Mouse (Mus musculus): ENCODE results near the gene Mrpl34.
"Not testable (repeated sequence)": the region's sequence is repeated elsewhere in the genome, so short reads cannot be mapped to it uniquely, and the experiment has no call there.

The Mrpl34 gene

DNA sequence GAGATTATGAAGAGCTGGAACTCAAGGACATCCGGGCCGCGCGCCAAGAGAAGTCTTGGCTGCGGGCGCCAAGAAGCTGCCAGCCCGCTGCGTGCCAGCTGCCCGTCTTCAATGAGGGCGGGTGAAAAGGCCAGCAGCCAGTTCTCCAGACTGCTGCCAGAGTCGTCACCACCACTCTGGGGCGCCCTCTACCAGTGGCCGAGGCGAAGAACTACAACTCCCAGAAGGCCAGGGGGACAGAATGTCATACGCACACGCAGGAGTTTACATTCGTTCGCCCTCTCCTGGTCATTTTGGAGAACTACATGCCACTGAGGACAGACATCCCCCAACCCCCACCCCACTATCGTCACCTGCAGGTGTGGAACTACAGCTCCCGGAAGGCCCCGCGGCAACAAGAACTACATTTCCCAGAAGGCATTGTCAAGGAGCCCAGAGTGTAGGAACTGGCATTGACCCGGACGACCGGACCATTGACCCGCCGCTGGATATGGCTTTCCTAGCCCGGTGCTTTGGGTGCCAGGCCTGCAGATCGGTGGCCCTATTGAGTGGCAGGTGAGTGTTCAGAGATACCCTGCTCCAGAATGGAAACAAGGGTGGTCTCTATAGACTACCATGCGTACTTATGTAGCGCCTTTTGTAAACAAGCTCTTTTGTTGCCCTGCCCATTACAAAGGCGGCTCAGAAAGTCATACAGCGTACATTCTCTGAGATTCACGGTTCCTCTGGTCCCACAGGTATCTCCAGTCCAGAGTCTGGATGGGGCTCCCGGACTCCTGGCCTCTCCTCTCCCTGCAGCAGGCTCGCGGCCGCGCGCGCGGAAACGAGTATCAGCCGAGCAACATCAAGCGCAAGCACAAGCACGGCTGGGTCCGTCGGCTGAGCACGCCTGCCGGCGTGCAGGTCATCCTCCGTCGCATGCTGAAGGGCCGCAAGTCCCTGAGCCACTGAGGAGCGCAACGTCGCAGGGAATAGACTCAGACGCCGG lies at the start of gene Mrpl34:
Mrpl34 (plus strand) TSS at position 447 of the 988 bp plus-strand sequence.
- peak; percentile 99 to 100 for DNase-seq (ENCODE audit: low spot score in 2 of 2)

DNA sequence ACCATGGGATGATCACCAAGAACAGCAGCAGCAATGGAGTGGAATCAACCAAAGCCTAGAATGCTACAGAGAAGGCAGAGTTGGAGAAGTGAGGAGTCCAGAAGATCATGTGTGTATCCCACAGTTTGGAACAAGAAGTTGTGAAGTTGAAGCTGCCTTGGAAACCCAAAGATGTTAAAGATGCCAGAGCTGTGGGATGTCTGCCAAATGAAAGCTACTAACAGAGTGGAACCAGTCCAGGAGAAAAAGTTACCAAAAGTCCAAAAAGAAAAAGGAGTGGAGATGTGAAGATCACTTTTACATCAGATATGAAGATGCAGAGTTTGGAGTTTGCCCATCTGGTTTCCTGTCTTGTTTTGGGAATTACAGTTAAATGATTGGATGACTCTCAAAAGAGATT lies 42.6 kb upstream of the Mrpl34 start:
- no peak for DNase-seq (ENCODE audit: low spot score in 2 of 2)

DNA sequence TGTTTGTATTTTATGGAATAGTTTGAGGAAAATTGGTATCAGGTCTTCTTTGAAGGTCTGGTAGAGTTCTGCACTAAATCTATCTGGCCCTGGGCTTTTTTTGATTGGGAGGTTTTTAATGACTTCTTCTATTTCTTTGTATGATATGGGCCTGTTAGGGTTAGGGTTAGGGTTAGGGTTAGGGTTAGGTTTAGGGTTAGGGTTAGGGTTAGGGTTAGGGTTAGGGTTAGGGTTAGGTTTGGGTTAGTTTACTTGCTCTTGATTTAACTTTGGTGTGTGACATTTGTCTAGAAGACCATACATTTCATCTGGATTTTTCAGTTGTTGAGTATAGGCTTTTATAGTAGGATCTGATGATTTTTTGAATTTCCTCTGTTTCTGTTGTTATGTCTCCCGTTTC lies 31.8 kb upstream of the Mrpl34 start:
- not testable (repeated sequence) for DNase-seq (ENCODE audit: low spot score in 2 of 2)

DNA sequence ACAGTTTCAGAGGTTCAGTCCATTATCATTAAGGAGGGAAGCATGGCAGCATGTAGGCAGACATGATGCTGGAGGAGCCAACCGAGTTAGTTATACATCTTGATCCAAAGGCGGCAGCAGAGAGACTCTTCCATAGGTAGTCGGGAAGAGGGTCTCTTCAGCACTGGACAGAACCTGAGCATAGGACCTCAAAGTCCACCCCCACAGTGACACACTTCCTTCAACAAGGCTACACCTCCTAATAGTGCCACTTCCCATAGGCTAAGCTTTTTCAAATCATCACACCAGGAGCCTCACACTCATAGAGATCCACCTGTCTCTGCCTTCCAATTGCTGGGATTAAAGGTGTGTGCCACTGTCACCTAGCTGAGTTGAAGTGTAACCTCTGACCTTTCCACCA lies 27.7 kb upstream of the Mrpl34 start:
- DNase-seq (ENCODE audit: low spot score in 2 of 2), result no peak

DNA sequence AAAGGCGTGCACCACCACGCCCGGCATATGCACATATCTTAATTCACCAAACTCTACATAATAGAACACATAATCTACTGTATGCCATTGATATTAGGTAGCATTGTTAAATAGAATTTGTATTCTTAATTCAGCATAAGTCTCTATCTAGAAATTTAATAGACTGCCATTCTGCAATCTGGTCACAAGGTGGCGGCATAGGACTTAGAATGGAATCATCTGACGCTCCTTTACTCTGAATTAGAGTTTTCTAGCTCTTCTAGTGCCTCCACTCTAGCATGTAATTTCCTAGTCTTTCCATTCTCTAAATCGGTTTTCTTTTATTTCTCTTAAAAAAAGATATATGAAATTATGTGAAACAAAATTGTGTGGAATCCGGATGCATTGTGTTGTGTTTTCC lies 23.4 kb upstream of the Mrpl34 start:
- peak in 1 of 2 experiments; percentile 17 for DNase-seq (ENCODE audit: low spot score in 2 of 2)

DNA sequence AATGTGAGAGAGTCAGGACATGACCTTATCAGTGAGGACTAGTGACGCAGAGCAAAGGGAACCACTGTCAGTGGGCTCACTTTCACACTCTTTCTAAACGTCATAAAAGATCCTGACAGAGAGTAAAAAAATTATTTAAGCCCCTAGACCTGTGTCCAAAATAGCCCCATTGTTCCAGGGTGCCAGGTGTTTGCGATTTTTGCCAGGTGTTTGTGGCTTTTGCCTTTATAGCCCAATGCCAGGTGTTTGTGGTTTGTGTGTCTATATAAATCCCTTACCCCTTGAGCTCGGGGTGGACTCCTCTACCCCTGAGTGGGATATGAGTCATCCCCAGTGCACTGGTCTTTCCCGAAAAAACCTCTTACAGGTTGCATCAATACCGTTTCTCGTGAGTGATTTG lies 19.7 kb upstream of the Mrpl34 start:
- no peak for DNase-seq (ENCODE audit: low spot score in 2 of 2)

DNA sequence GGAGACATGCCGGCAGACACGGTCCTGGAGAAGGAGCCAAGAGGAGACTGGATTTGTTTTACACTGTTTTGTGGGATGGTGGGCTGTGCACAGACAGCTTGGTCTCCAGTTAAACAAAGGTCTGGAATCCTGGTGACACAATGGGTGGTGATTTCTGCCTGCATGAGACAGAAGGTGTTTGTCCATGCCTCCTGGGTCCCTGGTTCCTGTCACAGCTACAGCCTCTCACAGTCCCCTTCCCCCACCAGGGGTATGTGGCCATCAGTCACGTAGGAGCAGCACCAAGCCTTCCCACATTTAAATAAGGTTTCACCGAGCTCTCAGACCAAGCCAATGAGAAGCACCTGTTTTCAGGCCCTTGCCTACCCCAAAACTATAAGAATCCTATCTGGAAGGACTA lies 13.4 kb upstream of the Mrpl34 start:
- DNase-seq (ENCODE audit: low spot score in 2 of 2), result no peak

DNA sequence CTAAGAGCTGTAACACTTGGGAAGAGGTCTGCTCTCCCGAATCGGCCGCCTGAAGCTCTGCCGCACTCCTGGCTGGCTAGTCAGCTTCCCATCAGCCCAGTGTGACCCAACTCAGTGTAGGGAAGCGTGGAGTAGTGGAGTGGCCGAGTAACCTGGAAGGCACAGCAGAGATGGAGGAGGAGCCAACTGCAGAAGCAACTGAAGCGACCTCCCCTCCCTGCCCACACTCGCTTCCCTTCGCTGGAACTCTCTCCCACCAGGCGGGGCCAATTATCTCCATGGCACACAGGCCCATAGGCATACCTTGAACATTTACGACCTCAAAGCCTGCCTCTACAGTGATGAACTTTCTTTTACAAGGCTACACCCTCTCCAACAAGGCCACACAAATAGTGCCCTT lies 13.0 kb upstream of the Mrpl34 start:
- DNase-seq (ENCODE audit: low spot score in 2 of 2), result no peak

DNA sequence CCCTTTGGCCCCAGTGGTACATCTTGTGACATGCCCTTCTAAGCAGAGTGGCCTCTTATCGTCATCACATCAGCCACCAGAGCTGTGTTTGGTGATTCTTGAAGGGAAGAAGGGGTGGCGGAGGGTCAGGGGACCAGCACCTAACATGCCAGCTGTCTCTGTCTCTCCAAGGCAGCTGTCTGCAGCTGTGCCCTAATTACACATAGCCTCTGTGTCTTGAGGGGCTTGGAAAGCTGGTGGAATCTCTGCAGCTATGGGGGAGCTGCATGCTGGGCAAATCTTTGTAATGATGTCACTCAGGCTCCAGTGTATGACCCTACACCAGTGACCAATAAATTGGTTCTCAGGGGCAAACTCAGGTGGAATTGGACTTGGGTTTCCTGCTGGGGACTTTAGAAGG lies 12.1 kb upstream of the Mrpl34 start:
- DNase-seq (ENCODE audit: low spot score in 2 of 2), result no peak

DNA sequence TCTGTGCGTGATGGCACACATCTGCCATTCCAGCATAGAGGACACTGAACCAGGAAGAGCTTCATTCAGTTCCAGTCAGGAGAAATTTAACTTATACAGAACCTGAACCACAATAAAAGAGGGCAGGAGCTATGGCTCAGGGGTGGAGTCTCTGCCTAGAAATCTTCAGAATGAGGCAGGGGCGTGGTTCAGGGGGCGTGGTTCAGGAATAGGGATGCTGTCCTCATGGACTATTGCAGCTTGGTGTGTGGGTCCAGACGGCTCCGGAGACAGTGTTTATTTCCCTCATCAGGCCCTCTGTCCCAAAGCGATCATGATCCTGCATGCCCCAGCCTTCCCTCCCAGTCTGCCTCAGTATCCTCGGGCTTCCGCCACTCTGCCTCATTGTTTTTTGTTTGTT lies 10.1 kb upstream of the Mrpl34 start:
- no peak for DNase-seq (ENCODE audit: low spot score in 2 of 2)

DNA sequence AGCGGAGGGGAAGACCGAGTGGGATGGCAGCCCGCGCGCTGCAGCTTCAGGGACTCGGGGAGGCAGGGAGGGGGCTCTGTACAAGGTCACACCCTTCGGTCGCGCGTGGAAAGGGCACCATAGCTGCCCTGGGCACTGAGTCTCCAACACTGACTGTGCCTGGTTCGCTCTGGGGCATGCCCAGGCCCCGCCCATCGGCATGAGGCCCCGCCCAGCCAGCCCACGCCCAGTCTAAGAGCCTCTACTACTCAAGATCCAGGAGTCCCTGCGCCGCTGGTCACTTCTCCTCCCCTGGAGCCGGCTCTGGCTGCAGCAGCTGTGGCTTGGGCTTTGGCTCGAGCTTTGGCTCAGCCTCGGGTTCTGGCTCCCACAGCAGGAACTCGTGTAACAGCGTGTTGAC lies 7.9 kb upstream of the Mrpl34 start:
- no peak for DNase-seq (ENCODE audit: low spot score in 2 of 2)

DNA sequence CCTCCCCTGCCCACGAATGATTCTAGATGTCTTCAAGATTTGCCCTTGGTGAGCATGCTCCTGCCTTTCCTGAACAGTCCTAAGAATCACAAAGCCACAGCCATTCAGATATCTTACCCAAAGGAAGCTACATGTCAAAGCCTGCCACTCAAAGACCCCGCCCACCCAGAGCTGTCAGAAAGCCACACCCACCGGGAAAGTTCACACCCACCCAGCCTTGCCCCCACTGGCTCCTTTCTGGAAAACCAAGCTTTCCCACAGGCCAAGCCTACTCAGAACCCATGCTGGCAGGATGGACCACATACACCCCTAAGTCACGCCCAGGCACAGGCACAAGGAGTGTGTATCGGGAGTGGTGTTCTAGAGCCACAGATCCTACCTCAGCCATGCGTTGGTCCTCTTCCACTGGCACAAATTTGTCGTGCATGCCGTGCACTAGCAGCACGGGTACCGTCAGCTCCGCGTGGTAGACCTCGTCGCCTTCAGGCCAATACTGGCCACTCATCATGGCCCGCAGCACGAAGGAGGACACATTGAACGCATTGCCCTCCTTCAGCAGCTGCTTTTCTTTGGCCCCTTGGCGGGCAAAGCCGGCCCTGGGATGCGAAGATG lies 7.0 kb upstream of the Mrpl34 start:
- no peak for DNase-seq (ENCODE audit: low spot score in 2 of 2)

DNA sequence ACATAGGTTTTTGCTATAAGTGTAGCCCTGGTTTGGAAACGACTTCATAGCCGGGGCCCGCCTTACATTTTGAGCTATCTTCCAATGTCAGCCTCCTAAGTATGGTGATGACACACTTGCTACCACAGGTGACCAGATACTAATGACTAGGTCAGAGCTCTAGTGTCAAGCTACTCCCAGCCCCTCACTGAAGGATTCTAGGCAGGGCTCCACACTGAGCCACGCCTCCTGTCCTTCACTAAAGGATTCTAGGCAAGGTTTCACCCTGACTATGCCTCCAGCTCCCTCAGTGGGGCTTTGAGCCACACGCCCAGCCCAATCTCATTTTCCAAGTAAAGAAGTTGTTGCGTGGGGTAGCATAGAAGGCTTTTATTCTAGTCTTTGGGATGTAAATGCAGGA lies 4.0 kb upstream of the Mrpl34 start:
- DNase-seq (ENCODE audit: low spot score in 2 of 2), result no peak

DNA sequence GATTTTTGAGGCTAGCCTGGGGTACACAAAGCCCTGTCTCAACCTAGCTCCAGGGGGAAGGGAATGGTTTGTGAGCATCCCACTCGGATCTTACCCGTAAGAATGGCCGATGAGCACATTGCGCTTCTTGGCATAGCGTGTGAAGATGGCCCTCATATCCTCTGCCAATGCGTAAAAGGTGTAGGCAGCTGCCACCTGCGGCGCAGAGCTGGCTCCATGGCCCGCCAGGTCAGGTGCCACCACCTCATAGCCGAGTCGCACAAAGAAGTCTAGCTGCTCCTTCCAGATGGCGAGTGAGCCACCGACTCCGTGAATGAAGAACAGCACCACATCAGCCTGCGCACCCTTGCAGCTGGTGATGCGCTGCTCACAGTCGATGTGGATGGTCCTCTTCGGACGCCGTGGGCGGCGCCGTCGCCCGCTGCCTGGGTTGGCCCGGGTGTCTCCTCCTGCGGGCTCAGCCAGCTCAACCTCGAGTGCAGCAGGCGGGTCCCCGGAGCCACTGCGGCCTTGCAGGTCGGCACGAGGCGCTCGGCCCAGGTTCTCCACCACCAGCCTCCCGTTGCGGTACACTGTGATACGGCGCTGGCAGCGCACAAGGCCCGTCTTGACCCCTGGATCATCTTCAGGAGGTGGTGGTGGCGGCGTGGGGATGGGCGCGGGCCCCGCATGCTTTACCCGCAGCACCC lies 3.5 kb upstream of the Mrpl34 start:
- DNase-seq (ENCODE audit: low spot score in 2 of 2), result no peak

DNA sequence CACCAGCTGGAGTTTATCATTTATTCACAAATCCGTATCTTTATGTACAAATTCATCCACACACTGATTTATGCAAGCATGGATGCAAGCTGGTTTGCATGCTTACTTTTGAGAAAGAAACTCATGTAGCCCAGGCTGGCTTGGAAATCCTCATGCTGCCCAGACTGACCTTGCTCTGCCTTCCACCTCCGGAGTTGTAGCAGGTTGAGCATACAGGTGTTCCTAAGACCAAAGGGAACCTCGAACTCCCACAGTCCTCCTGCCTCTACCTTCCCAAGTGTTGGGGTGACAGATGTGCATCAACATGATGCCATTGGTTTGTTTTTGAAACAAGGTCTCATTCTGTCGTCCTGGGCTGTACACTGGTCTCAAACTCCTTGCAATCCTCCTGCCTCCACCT lies 2.6 kb upstream of the Mrpl34 start:
- DNase-seq (ENCODE audit: low spot score in 2 of 2), result no peak

DNA sequence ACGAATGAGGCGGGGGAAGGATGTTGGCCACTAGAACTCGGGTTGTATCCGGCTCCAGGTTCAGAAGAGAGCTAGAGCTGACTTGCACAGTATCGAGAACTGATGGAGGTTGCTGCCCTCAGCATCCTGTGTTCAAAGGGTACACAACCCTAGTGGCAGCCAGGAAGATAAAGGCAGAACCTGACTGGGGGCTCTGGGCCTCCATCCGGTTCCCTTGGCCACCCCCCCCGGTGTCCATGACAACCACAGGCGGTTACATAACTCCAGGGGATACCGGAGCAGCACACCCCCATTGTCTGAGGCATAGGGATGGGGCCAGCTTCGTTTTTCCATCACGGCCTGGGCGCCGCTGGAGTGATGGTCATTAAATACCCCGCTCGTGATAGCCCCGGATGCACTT lies 2.0 kb upstream of the Mrpl34 start:
- DNase-seq (ENCODE audit: low spot score in 2 of 2), result peak; percentile 60 to 61

DNA sequence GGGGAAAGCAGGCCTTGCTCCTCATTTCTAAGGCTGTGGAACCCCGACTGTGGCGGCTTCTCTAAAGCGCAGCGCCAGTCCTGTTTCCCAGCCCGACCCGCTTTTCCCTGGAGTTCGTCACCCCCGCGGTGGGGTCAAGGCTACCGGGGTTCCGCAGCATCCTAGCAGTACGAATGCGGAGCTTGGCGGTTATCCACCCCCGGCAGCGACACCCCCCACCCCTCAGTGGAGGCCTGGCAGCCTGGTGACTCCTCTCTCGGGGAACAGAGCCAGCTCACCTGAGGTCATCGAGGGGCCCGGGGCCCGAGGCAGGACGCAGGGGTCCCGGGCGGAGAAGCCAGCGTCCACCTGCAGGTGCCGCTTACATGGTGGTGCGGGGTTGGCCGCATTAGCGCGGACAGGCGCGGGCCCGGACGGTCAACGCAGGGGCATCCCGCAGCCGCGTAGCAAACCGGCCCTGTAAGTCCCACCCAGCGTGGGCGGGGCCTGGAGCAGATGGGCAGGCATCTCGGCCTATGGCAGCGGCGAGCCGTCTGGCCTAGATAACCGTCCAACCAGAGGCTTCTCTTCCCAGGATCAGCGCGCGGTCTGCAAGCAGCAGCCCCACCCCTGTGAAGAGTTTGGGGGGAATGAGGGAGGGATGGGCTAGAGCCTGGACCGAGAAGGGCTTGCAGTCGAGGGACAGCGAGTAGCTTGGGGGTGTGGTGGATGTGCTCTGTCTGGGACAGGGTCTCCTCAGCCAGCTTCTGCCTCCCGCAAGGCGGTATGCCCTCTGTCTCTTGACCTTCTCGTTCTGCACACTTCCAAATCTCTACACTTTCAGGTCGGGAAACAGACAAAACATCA lies 1.3 kb upstream of the Mrpl34 start, which contains the start of gene Abhd8:
Abhd8 (minus strand) TSS at position 468 of the 846 bp plus-strand sequence.
- DNase-seq (ENCODE audit: low spot score in 2 of 2), result peak; percentile 97 to 98

DNA sequence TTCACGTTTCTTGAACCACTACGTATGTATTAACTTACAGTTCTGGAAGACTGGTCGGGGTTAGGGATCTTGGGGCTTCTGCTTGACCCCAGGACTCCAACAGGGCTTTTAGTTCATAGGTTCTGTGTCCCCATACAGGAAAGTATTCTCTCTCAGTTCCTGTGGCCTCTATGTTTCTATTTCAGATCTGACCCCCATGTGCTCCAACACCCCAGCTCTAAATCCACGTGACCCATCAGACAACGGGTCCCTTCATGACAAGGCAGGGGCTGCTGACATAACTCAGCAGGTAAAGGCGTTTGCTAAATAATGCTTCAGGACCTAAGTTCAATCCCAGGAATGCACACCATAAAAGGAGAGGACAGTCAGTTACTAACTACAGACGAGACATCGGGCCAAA lies 974 bp downstream of the Mrpl34 start:
- DNase-seq (ENCODE audit: low spot score in 2 of 2), result no peak

DNA sequence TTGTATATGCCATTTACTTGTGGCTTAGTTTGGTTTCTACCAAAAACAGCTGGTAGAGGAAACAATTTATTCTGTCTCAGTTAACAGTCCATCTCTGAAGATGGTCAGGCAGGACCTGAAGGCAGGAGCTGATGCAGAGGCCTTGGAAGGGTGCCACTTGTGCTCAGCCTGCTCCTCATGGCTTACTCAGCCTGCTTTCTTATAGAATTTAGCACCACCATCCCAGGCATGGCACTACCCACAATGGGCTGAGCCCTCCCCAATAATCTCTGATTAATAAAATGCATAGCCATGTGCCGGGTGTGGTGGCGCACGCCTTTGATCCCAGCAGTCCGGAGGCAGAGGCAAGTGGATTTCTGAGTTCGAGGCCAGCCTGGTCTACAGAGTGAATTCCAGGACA lies 1.4 kb downstream of the Mrpl34 start:
- DNase-seq (ENCODE audit: low spot score in 2 of 2), result no peak

DNA sequence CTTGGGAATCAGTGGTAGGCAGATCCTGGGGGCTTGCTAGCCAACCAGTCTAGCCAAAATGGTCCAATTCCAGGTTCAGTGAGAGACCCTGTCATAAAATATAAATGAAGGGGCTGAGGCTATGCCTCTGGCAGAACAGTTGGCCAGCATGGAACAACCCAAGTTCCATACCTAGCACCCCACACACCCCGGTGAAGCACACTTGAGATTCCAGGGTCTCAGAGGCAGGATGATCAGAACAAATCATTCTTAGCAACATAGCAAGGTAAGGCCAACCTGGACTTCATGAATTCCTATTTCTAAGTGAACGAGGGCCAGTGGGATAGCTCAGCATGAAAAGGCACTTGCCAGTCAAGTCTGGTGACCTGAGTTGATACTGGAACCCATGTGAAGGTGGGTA lies 2.4 kb downstream of the Mrpl34 start:
- DNase-seq (ENCODE audit: low spot score in 2 of 2), result no peak

DNA sequence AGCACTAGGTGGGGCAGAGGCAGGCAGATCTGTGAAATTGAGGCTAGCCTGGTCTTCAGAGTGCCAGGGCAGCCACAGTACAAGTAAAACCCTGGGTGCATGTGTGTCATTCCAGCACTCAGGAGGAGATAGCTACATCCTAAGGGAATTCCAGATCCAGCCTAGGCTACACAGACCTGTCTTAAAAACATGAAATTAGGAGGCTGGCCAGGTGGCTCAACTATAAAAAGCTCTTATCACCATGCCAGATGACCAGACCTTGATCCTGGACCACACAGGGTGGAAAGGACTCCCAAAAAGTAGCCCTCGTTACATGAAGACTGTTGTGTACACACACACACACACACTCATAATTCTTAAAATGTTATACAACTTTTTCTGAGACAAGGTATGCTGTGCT lies 3.2 kb downstream of the Mrpl34 start:
- DNase-seq (ENCODE audit: low spot score in 2 of 2), result no peak

DNA sequence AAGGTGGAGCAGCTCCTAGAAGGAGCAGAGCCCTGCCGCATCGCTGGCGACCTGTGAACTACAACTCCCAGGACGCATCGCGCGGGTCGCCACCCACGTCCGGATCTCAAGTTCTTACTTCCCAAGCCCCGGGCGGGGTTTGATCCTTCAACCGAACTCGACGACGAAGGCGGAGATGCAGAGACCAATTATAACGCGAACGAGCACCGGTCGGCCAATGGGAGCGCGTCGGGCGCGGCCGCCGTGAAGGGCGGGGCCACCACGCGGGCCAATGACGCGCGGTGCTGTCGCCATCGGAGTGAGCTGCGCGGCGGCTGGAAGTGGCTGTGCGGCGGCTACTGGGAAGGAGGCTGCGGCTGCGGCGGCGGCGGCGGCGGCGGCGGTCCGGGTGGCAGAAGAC lies 4.2 kb downstream of the Mrpl34 start, which contains the start of gene Dda1:
Dda1 (plus strand) TSS at position 284 of the 400 bp plus-strand sequence.
- peak; percentile 98 to 99 for DNase-seq (ENCODE audit: low spot score in 2 of 2)
